Mouse (Mus musculus) kidney, embryonic 16.5 days (tissue): ENCODE measurements around the gene Bicd1. TPM values are rescaled to one million over a fixed set of nuclear protein-coding genes. Genes with fewer than 3 reads are reported as not detected.

Experiments used
- ATAC-seq: fragments of 200-750 bp; cut with Nextera tagmentation; 2 replicates; pipeline ENCODE4 v1.8.0; 2017; ENCODE audit warnings: moderate TSS enrichment; ENCODE audit not compliant: low FRiP score, low TSS enrichment
- H3K27ac ChIP-seq: fragments of 300-500 bp; sonication (generic); 2 replicates; pipeline ENCODE4 v1.5.1; 2014; ENCODE audit warnings: low read length
- H3K27me3 ChIP-seq: fragments of 300-500 bp; sonication (generic); 2 replicates; pipeline ENCODE4 v1.6.1; 2014; ENCODE audit warnings: low read length, control low read depth, mixed read lengths; ENCODE audit not compliant: insufficient read depth
- H3K36me3 ChIP-seq: fragments of 300-500 bp; sonication (generic); 2 replicates; pipeline ENCODE4 v1.6.1; 2014; ENCODE audit warnings: low read length, control low read depth, mixed read lengths; ENCODE audit not compliant: insufficient read depth
- H3K4me1 ChIP-seq: fragments of 300-500 bp; sonication (generic); 2 replicates; pipeline ENCODE4 v1.6.1; 2014; ENCODE audit warnings: low read length, control low read depth, mixed read lengths; ENCODE audit not compliant: insufficient read depth
- H3K4me2 ChIP-seq: fragments of 300-500 bp; sonication (generic); replicated peaks from 2 replicates; pipeline ENCODE4 v1.6.1; 2014; ENCODE audit warnings: low read depth, low read length
- H3K4me3 ChIP-seq: fragments of 300-500 bp; sonication (generic); 2 replicates; pipeline ENCODE4 v1.5.1; 2014; ENCODE audit warnings: mild to moderate bottlenecking, low read length
- H3K9ac ChIP-seq: fragments of 300-500 bp; sonication (generic); replicated peaks from 2 replicates; pipeline ENCODE4 v1.6.1; 2014; ENCODE audit warnings: low read length
- H3K9me3 ChIP-seq: fragments of 300-500 bp; sonication (generic); 2 replicates; pipeline ENCODE4 v1.6.1; 2016; ENCODE audit warnings: low read length, control low read depth
- WGBS: fragments of 180-500 bp; shearing (Covaris S2); extraction: QIAGEN DNeasy Blood & Tissue Kit; methylation state at CpG from one replicate; pipeline ENCODE4 v1.1.7; 2014; 5-methylcytosine and 5-hydroxymethylcytosine counted together
- microRNA-seq: library from miRNA; unstranded; fragments of <30 nt; microRNA quantifications from one replicate; pipeline ENCODE4, GENCODE M21; 2016
- polyA plus RNA-seq: library from polyadenylated mRNA; unstranded; fragments of >200 nt; fragmentation: Nextera tagmentation; extraction: Ambion mirVana; gene quantifications from 2 replicates; pipeline ENCODE4 v1.2.1, GENCODE M21; 2015

Gene Bicd1
- polyA plus RNA-seq, 1 experiment from 2014 or later, result 9.3 TPM

DNA sequence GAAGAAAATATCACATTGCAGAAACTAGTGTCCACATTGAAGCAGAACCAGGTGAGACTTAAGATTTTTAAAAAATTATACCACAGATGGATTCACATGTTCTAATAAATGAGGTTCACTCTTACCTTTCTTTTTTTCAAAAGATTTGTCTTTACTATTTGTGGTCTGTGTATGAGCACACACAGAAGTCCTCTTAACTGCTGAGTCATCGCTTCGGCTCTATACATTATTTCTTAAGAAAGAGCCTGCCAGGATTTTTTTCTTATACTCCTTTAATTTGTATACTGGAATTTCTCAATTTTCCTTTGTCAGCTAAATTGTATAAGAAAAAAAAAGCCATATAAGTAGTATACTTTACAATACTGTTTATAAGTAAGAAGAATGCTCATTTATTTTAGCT, 86.0 kb downstream of the Bicd1 start:
- no peaks in the 10 kb centered on the region for H3K36me3 ChIP-seq
- no peak overlapping the region for H3K9ac ChIP-seq
- H3K9me3 ChIP-seq, result no peaks in the 10 kb centered on the region
- H3K27ac ChIP-seq, result no peak overlapping the region
- H3K27me3 ChIP-seq, result no peaks in the 10 kb centered on the region
- no peak for ATAC-seq
- H3K4me1 ChIP-seq, result no peaks in the 10 kb centered on the region
- no peak overlapping the region for H3K4me2 ChIP-seq
- H3K4me3 ChIP-seq, result no peak overlapping the region
- 93% methylated on average over 2 of the region's 2 CpGs for WGBS

GRCm38 (mm10) chr6:149495925-149496324, 87.2 kb downstream of the Bicd1 start:
- Histone ChIP-seq H3K4me3 (no peak overlapping the region), H3K9me3 (no peaks in the 10 kb centered on the region), H3K4me2 (no peak overlapping the region), H3K9ac (no peak overlapping the region), H3K4me1 (no peaks in the 10 kb centered on the region), H3K27ac (no peak overlapping the region), H3K36me3 (no peaks in the 10 kb centered on the region), H3K27me3 (no peaks in the 10 kb centered on the region)
- no peak for ATAC-seq

GRCm38 (mm10) chr6:149565720-149566498, 157.2 kb downstream of the Bicd1 start:
- Histone ChIP-seq H3K4me2 (peak overlapping the region; percentile 63), H3K4me3 (peak overlapping the region; percentile 52), H3K9ac (peak overlapping the region; percentile 50), H3K4me1 (no peaks in the 10 kb centered on the region), H3K9me3 (no peaks in the 10 kb centered on the region), H3K27ac (no peak overlapping the region), H3K36me3 (no peaks in the 10 kb centered on the region), H3K27me3 (no peaks in the 10 kb centered on the region)
- ATAC-seq, result peak; percentile 99
- 2% methylated on average over 19 of the region's 19 CpGs for WGBS

GRCm38 (mm10) chr6:149567219-149567618, 158.5 kb downstream of the Bicd1 start:
- H3K4me3 ChIP-seq, result no peak overlapping the region
- no peak overlapping the region for H3K9ac ChIP-seq
- no peak for ATAC-seq
- 36% methylated on average over 1 of the region's 1 CpGs for WGBS
- no peaks in the 10 kb centered on the region for H3K9me3 ChIP-seq
- no peaks in the 10 kb centered on the region for H3K36me3 ChIP-seq
- no peak overlapping the region for H3K4me2 ChIP-seq
- no peak overlapping the region for H3K27ac ChIP-seq
- no peaks in the 10 kb centered on the region for H3K4me1 ChIP-seq
- no peaks in the 10 kb centered on the region for H3K27me3 ChIP-seq

DNA sequence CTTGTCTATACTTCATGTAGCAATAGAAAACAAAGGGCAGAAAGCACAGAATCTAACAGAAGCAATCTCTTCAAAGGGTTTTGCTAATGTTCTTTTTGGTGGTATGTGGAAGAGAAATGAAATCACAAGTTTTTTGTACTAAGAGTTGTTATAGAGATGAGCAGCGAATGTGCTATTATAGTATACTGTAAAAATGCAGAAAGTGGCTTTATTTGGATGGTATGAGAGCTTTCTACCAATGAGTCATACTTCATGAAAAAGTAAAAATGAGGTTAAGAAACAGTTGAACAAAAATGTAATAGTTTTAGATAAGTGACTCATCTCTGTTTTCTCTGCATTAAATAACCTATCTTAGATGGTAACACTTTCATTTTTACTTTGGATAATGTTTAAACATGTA, 165.6 kb downstream of the Bicd1 start:
- Histone ChIP-seq H3K36me3 (no peaks in the 10 kb centered on the region), H3K4me2 (no peak overlapping the region), H3K4me1 (no peaks in the 10 kb centered on the region), H3K9me3 (no peaks in the 10 kb centered on the region), H3K9ac (no peak overlapping the region), H3K27me3 (no peaks in the 10 kb centered on the region), H3K4me3 (no peak overlapping the region), H3K27ac (no peak overlapping the region)
- 91% methylated on average over 1 of the region's 1 CpGs for WGBS
- ATAC-seq, result no peak

DNA sequence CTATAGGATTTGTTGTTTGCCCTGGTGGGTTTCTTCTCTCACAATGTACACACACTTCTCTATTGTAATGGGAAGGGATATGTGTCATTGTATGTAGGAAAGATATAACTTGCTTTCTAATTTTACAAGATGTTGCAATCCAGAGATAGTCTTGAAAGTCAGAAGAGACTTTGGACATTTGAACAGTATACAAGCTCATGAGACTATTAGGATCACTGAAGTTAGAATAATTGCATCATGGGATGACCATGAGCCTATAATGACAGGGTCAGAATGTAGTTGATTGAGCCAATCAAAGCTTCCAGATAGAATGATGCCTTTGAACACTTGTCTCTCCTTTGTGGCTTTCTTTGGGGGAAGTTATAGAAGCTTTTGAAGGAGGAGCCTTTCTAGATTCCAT, 171.4 kb downstream of the Bicd1 start:
- H3K4me1 ChIP-seq, result no peaks in the 10 kb centered on the region
- no peak overlapping the region for H3K9ac ChIP-seq
- no peaks in the 10 kb centered on the region for H3K27me3 ChIP-seq
- H3K4me2 ChIP-seq, result no peak overlapping the region
- ATAC-seq, result no peak
- no peaks in the 10 kb centered on the region for H3K36me3 ChIP-seq
- no peak overlapping the region for H3K27ac ChIP-seq
- 0 out of 2 replicates have a peak, but pooled peaks cover 2% of the 10 kb centered on the region for H3K9me3 ChIP-seq
- no peak overlapping the region for H3K4me3 ChIP-seq

DNA sequence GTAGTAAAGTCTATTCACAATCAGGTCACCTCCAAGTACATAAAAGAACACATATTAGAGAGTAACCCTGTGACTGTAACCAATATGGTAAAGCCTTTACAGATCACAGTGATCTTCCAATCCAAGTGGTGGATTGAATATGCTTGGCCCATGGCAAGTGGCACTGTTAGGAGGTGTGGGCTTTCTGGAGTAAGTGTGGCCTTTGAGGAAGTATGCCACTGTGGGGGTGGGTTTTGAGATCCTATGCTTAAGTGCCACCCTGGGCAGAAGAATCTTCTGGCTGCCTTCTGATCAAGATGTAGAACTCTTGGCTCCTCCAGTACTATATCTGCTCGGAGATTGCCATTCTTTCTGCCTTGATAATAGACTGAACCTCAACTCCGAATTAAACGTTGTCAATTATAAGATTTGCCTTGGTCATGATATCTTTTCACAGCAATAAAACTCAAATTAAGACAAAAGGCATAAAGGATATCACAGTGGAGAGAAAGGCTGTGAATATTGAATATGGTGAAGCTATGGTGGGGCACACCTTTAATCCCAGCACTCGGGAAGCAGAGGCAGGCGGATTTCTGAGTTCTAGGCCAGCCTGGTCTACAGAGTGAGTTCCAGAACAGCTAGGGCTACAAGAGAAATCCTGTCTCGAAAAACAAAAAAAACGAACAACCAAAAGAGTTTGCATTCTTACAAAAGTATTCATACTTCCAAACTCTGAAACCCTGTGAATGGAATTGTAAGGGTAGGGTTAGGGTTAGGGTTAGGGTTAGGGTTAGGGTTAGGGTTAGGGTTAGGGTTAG, 177.2 kb downstream of the Bicd1 start:
- 92% methylated on average over 7 of the region's 7 CpGs for WGBS
- H3K4me3 ChIP-seq, result no peak overlapping the region
- no peak for ATAC-seq

More for the DNA sequence above, 177.2 kb downstream of the Bicd1 start:
- Histone ChIP-seq H3K9ac (no peak overlapping the region), H3K9me3 (peaks cover 10% of the 10 kb centered on the region), H3K4me2 (no peak overlapping the region), H3K4me1 (no peaks in the 10 kb centered on the region), H3K27ac (no peak overlapping the region), H3K36me3 (no peaks in the 10 kb centered on the region), H3K27me3 (no peaks in the 10 kb centered on the region)

Small RNA genes lying within 50 kb of the gene (microRNA-seq; reads per million reads assigned to microRNA genes)
- not detected for gene Gm24307

Other genes with a start within 250 kb of the Bicd1 start
- gene Amn1, start 220.2 kb upstream of the Bicd1 start, polyA plus RNA-seq, result 27.1 and 32.0 TPM in 2 replicates
- 45.4 and 58.4 TPM in 2 replicates for gene Resf1, start 99.5 kb upstream of the Bicd1 start, polyA plus RNA-seq